Mouse (Mus musculus) liver, postnatal 0 days (tissue): Measurements from ENCODE around the gene Gm8773. TPM values are rescaled to one million over a fixed set of nuclear protein-coding genes. Genes with fewer than 3 reads are reported as not detected.

ENCODE experiments used
- ATAC-seq: fragments of 200-750 bp; cut with Nextera tagmentation; 2 replicates; pipeline ENCODE4 v1.8.0; 2017; ENCODE audit warnings: mild to moderate bottlenecking, moderate library complexity
- DNase-seq: peaks from one replicate; pipeline ENCODE4 v3.0.0-alpha.2; 2016
- H3K27ac ChIP-seq: fragments of 300-500 bp; sonication (generic); 2 replicates; pipeline ENCODE4 v1.5.1; 2014; ENCODE audit warnings: antibody characterized with exemption, moderate library complexity, mild to moderate bottlenecking, low read depth
- H3K27me3 ChIP-seq: fragments of 300-500 bp; sonication (generic); 2 replicates; pipeline ENCODE4 v1.6.1; 2014; ENCODE audit warnings: low read length, control low read depth, mixed read lengths; ENCODE audit not compliant: insufficient read depth
- H3K36me3 ChIP-seq: fragments of 300-500 bp; sonication (generic); replicated peaks from 2 replicates; pipeline ENCODE4 v1.6.1; 2014; ENCODE audit warnings: mild to moderate bottlenecking, control low read depth, low read length, moderate library complexity, mixed read lengths; ENCODE audit not compliant: insufficient read depth
- H3K4me1 ChIP-seq: fragments of 300-500 bp; sonication (generic); 2 replicates; pipeline ENCODE4 v1.6.1; 2014; ENCODE audit warnings: antibody characterized with exemption, mild to moderate bottlenecking, control low read depth; ENCODE audit not compliant: insufficient read depth
- H3K4me2 ChIP-seq: fragments of 300-500 bp; sonication (generic); 2 replicates; pipeline ENCODE4 v1.6.1; 2014; ENCODE audit warnings: low read depth, mild to moderate bottlenecking, low read length, moderate library complexity, mixed read lengths
- H3K4me3 ChIP-seq: fragments of 300-500 bp; sonication (generic); 2 replicates; pipeline ENCODE4 v1.5.1; 2014; ENCODE audit warnings: low read depth, low read length
- H3K9ac ChIP-seq: fragments of 300-500 bp; sonication (generic); replicated peaks from 2 replicates; pipeline ENCODE4 v1.6.1; 2014; ENCODE audit warnings: mild to moderate bottlenecking, moderate library complexity
- H3K9me3 ChIP-seq: fragments of 300-500 bp; sonication (generic); 2 replicates; pipeline ENCODE4 v1.6.1; 2016; ENCODE audit warnings: mild to moderate bottlenecking, control low read depth, low read length, mixed read lengths
- CTCF ChIP-seq: sonication (generic); IDR thresholded peaks from 2 replicates; pipeline ENCODE4 v1.5.1; 2016; ENCODE audit warnings: antibody characterized with exemption, low read depth
- EP300 ChIP-seq: IDR thresholded peaks from 2 replicates; pipeline ENCODE4 v1.6.1; 2016; ENCODE audit warnings: antibody characterized with exemption, low read depth, mild to moderate bottlenecking
- WGBS: fragments of 180-500 bp; shearing (Covaris S2); extraction: QIAGEN DNeasy Blood & Tissue Kit; methylation state at CpG from one replicate; pipeline ENCODE4 v1.1.7; 2014; ENCODE audit not compliant: insufficient replicate concordance; 5-methylcytosine and 5-hydroxymethylcytosine counted together
- polyA plus RNA-seq: library from polyadenylated mRNA; unstranded; fragments of >200 nt; fragmentation: Nextera tagmentation; extraction: Ambion mirVana; gene quantifications from 2 replicates; pipeline ENCODE4 v1.2.1, GENCODE M21; 2015

The Gm8773 gene
- 0.11 TPM in 1 of 2 replicates, not detected in the other for polyA plus RNA-seq

- Histone ChIP-seq H3K4me3 (peak within 1 kb of the TSS; percentile 47), H3K27ac (no peak within 1 kb of the TSS), H3K4me1 (peaks cover 6% of the 10 kb centered on the region; the same call in 1 of the 2 replicates), H3K27me3 (0 out of 2 replicates have a peak, but pooled peaks cover 7% of the 10 kb centered on the region), H3K36me3 (no peaks in the 10 kb centered on the region), H3K9me3 (no peaks in the 10 kb centered on the region), H3K4me2 (peak within 1 kb of the TSS; percentile 71), H3K9ac (peak within 1 kb of the TSS; percentile 27; the same call in 1 of the 2 replicates)
- ATAC-seq (no peak), DNase-seq (peak; percentile 24)
- WGBS: 1% methylated on average over 24 of the region's 24 CpGs
- TF ChIP-seq CTCF (no peak), EP300 (no peak)
These were observed at the start of gene Gm8773 for GRCm38 (mm10) chr5:5573749-5574317. Gene Gm8773, plus strand, starts transcription at chr5:5573799.

- Histone ChIP-seq H3K27me3 (no peaks in the 10 kb centered on the region), H3K4me1 (0 out of 2 replicates have a peak, but pooled peaks cover 5% of the 10 kb centered on the region), H3K36me3 (no peaks in the 10 kb centered on the region; the same call in 1 of the 2 replicates), H3K4me2 (no peak overlapping the region), H3K9ac (no peak overlapping the region), H3K4me3 (no peak overlapping the region), H3K9me3 (no peaks in the 10 kb centered on the region), H3K27ac (peak overlapping the region; percentile 64)
- TF ChIP-seq EP300 (peak; percentile 29; the same call in 1 of the 2 replicates), CTCF (no peak)
- DNase-seq (no peak), ATAC-seq (peak; percentile 93)
- WGBS: 68% methylated on average over 3 of the region's 3 CpGs
These were observed 39.8 kb upstream of the Gm8773 start for GRCm38 (mm10) chr5:5533656-5534420.

GRCm38 (mm10) chr5:5536131-5536530 lies 37.5 kb upstream of the Gm8773 start:
- Histone ChIP-seq H3K27ac (no peak overlapping the region), H3K4me1 (0 out of 2 replicates have a peak, but pooled peaks cover 5% of the 10 kb centered on the region), H3K9me3 (no peaks in the 10 kb centered on the region), H3K27me3 (no peaks in the 10 kb centered on the region), H3K9ac (no peak overlapping the region), H3K4me2 (no peak overlapping the region), H3K4me3 (no peak overlapping the region), H3K36me3 (peaks cover 2% of the 10 kb centered on the region; the same call in 1 of the 2 replicates)
- no peak for TF ChIP-seq CTCF
- no peak for TF ChIP-seq EP300
- DNase-seq: no peak
- 71% methylated on average over 1 of the region's 1 CpGs for WGBS
- no peak for ATAC-seq

- Histone ChIP-seq H3K36me3 (peaks cover 22% of the 10 kb centered on the region), H3K9ac (no peak overlapping the region), H3K4me2 (no peak overlapping the region), H3K27ac (no peak overlapping the region), H3K4me3 (no peak overlapping the region), H3K9me3 (no peaks in the 10 kb centered on the region), H3K4me1 (no peaks in the 10 kb centered on the region), H3K27me3 (no peaks in the 10 kb centered on the region)
- no peak for TF ChIP-seq CTCF
- 0 out of 2 replicates have a peak, but pooled peaks have one; percentile 14 for TF ChIP-seq EP300
- WGBS: 54% methylated on average over 3 of the region's 3 CpGs
- DNase-seq (no peak), ATAC-seq (no peak)
These were observed 33.8 kb upstream of the Gm8773 start for GRCm38 (mm10) chr5:5539771-5540170.

GRCm38 (mm10) chr5:5540385-5540784 lies 33.2 kb upstream of the Gm8773 start:
- Histone ChIP-seq H3K9me3 (no peaks in the 10 kb centered on the region), H3K9ac (no peak overlapping the region), H3K4me2 (no peak overlapping the region), H3K36me3 (peaks cover 22% of the 10 kb centered on the region), H3K4me1 (no peaks in the 10 kb centered on the region), H3K27me3 (no peaks in the 10 kb centered on the region), H3K4me3 (no peak overlapping the region), H3K27ac (no peak overlapping the region)
- ATAC-seq: no peak
- WGBS: 68% methylated on average over 3 of the region's 3 CpGs
- DNase-seq: no peak
- TF ChIP-seq CTCF (no peak), EP300 (no peak)

- TF ChIP-seq EP300 (no peak), CTCF (no peak)
- WGBS: 62% methylated on average over 1 of the region's 1 CpGs
These were observed 22.5 kb upstream of the Gm8773 start for GRCm38 (mm10) chr5:5551110-5551509.

More at GRCm38 (mm10) chr5:5551110-5551509, 22.5 kb upstream of the Gm8773 start:
- H3K4me1 ChIP-seq: no peaks in the 10 kb centered on the region
- DNase-seq (no peak), ATAC-seq (no peak)
- no peaks in the 10 kb centered on the region for H3K9me3 ChIP-seq
- H3K36me3 ChIP-seq: peaks cover 21% of the 10 kb centered on the region
- no peak overlapping the region for H3K4me3 ChIP-seq
- H3K27ac ChIP-seq: no peak overlapping the region
- no peak overlapping the region for H3K9ac ChIP-seq
- no peak overlapping the region for H3K4me2 ChIP-seq
- H3K27me3 ChIP-seq: no peaks in the 10 kb centered on the region
